Mouse (Mus musculus): Measurements from ENCODE around the gene Cabp7.

The Cabp7 gene

GRCm38 (mm10) chr11:4746733-4747132, at the start of gene Cabp7:
Gene Cabp7, minus strand, starts transcription at chr11:4746778.
- in situ Hi-C loops (cut with MboI; ENCODE audit: low sequenced_read_pairs), result no loop called here

- in situ Hi-C loops (cut with MboI; ENCODE audit: low sequenced_read_pairs), result no loop called here
These were observed 46.4 kb upstream of the Cabp7 start for GRCm38 (mm10) chr11:4793006-4793405.

GRCm38 (mm10) chr11:4791549-4791948, 45.0 kb upstream of the Cabp7 start:
- in situ Hi-C loops (cut with MboI; ENCODE audit: low sequenced_read_pairs), result no loop called here

GRCm38 (mm10) chr11:4789691-4790090, 43.1 kb upstream of the Cabp7 start:
- in situ Hi-C loops (cut with MboI; ENCODE audit: low sequenced_read_pairs), result no loop called here

- in situ Hi-C loops (cut with MboI; ENCODE audit: low sequenced_read_pairs), result no loop called here
These were observed 38.1 kb upstream of the Cabp7 start for GRCm38 (mm10) chr11:4784629-4785142.

GRCm38 (mm10) chr11:4783116-4783515, 36.5 kb upstream of the Cabp7 start:
- in situ Hi-C loops (cut with MboI; ENCODE audit: low sequenced_read_pairs), result no loop called here

GRCm38 (mm10) chr11:4780927-4781326, 34.3 kb upstream of the Cabp7 start:
- in situ Hi-C loops (cut with MboI; ENCODE audit: low sequenced_read_pairs), result no loop called here

- in situ Hi-C loops (cut with MboI; ENCODE audit: low sequenced_read_pairs), result no loop called here
These were observed 26.3 kb upstream of the Cabp7 start for GRCm38 (mm10) chr11:4772925-4773324.

- in situ Hi-C loops (cut with MboI; ENCODE audit: low sequenced_read_pairs), result no loop called here
These were observed 25.2 kb upstream of the Cabp7 start for GRCm38 (mm10) chr11:4771756-4772155.

GRCm38 (mm10) chr11:4769881-4770280, 23.3 kb upstream of the Cabp7 start:
- in situ Hi-C loops (cut with MboI; ENCODE audit: low sequenced_read_pairs), result no loop called here

GRCm38 (mm10) chr11:4769293-4769692, 22.7 kb upstream of the Cabp7 start:
- in situ Hi-C loops (cut with MboI; ENCODE audit: low sequenced_read_pairs), result no loop called here

GRCm38 (mm10) chr11:4768399-4768798, 21.8 kb upstream of the Cabp7 start:
- in situ Hi-C loops (cut with MboI; ENCODE audit: low sequenced_read_pairs), result no loop called here

GRCm38 (mm10) chr11:4764476-4764875, 17.9 kb upstream of the Cabp7 start:
- in situ Hi-C loops (cut with MboI; ENCODE audit: low sequenced_read_pairs), result no loop called here

GRCm38 (mm10) chr11:4763631-4764030, 17.1 kb upstream of the Cabp7 start:
- in situ Hi-C loops (cut with MboI; ENCODE audit: low sequenced_read_pairs), result no loop called here

- in situ Hi-C loops (cut with MboI; ENCODE audit: low sequenced_read_pairs), result no loop called here
These were observed 15.9 kb upstream of the Cabp7 start for GRCm38 (mm10) chr11:4762511-4762910.

- in situ Hi-C loops (cut with MboI; ENCODE audit: low sequenced_read_pairs), result no loop called here
These were observed 15.4 kb upstream of the Cabp7 start for GRCm38 (mm10) chr11:4761991-4762390.

GRCm38 (mm10) chr11:4760438-4760837, 13.9 kb upstream of the Cabp7 start:
- in situ Hi-C loops (cut with MboI; ENCODE audit: low sequenced_read_pairs), result no loop called here

- in situ Hi-C loops (cut with MboI; ENCODE audit: low sequenced_read_pairs), result no loop called here
These were observed 11.2 kb upstream of the Cabp7 start for GRCm38 (mm10) chr11:4757789-4758158.

GRCm38 (mm10) chr11:4756984-4757788, 10.6 kb upstream of the Cabp7 start:
- in situ Hi-C loops (cut with MboI; ENCODE audit: low sequenced_read_pairs), result no loop called here

GRCm38 (mm10) chr11:4756460-4756859, 9.9 kb upstream of the Cabp7 start:
- in situ Hi-C loops (cut with MboI; ENCODE audit: low sequenced_read_pairs), result no loop called here

- in situ Hi-C loops (cut with MboI; ENCODE audit: low sequenced_read_pairs), result no loop called here
These were observed 8.3 kb upstream of the Cabp7 start for GRCm38 (mm10) chr11:4754867-4755266.

- in situ Hi-C loops (cut with MboI; ENCODE audit: low sequenced_read_pairs), result no loop called here
These were observed 7.5 kb upstream of the Cabp7 start for GRCm38 (mm10) chr11:4754036-4754435.

GRCm38 (mm10) chr11:4752836-4753235, 6.3 kb upstream of the Cabp7 start:
- in situ Hi-C loops (cut with MboI; ENCODE audit: low sequenced_read_pairs), result no loop called here
